Mouse (Mus musculus): ENCODE data around the gene Rab11fip4. TPM values are rescaled to one million over a fixed set of nuclear protein-coding genes. Genes with fewer than 3 reads are reported as not detected.

Gene Rab11fip4
- polyA plus RNA-seq, 2 experiments: 0.46 to 0.63 TPM

GRCm38 (mm10) chr11:79715316-79715715 lies 124.3 kb downstream of the Rab11fip4 start:
- H3K27me3 ChIP-seq (ENCODE audit: control insufficient read depth, insufficient read depth, low read length): peaks cover 38% of the 10 kb centered on the region
- H3K27ac ChIP-seq: no peak overlapping the region
- no peak overlapping the region for H3K4me3 ChIP-seq (ENCODE audit: insufficient read depth in 1 of 2, low read depth in 2 of 2, low read length in 2 of 2)
- 60% methylated on average over 8 of the region's 8 CpGs for WGBS (ENCODE audit: insufficient replicate concordance)
- no peak overlapping the region for H3K9ac ChIP-seq (replicated peaks)
- DNase-seq (ENCODE audit: low read depth in 3 of 3, low spot score in 3 of 3): no peak
- no peaks in the 10 kb centered on the region for H3K9me3 ChIP-seq (ENCODE audit: control insufficient read depth, low read length)
- TF ChIP-seq EP300 (IDR thresholded peaks at IDR 0.05; ENCODE audit: low read depth) (no peak), CTCF (IDR thresholded peaks at IDR 0.05; ENCODE audit: low read depth) (no peak)
- H3K4me1 ChIP-seq (replicated peaks; ENCODE audit: control insufficient read depth in 2 of 2, insufficient read depth in 2 of 2, low read length in 1 of 2): 0 out of 4 replicates have a peak, but pooled peaks cover 0 to 3% of the 10 kb centered on the region in 2 experiments
- no peak overlapping the region for H3K4me2 ChIP-seq (ENCODE audit: low read depth)
- ATAC-seq (ENCODE audit: insufficient read depth): no peak
- H3K36me3 ChIP-seq (replicated peaks; ENCODE audit: control insufficient read depth, insufficient read depth, low read depth): no peaks in the 10 kb centered on the region

GRCm38 (mm10) chr11:79715733-79716452 lies 124.9 kb downstream of the Rab11fip4 start:
- ATAC-seq (ENCODE audit: insufficient read depth): no peak
- no peak for TF ChIP-seq CTCF (IDR thresholded peaks at IDR 0.05; ENCODE audit: low read depth)
- no peak for TF ChIP-seq EP300 (IDR thresholded peaks at IDR 0.05; ENCODE audit: low read depth)
- Histone ChIP-seq H3K27ac (no peak overlapping the region), H3K9me3 (ENCODE audit: control insufficient read depth, low read length) (no peaks in the 10 kb centered on the region), H3K9ac (replicated peaks) (no peak overlapping the region), H3K4me2 (ENCODE audit: low read depth) (no peak overlapping the region), H3K4me1 (replicated peaks; ENCODE audit: control insufficient read depth in 2 of 2, insufficient read depth in 2 of 2, low read length in 1 of 2) (0 out of 4 replicates have a peak, but pooled peaks cover 0 to 3% of the 10 kb centered on the region in 2 experiments), H3K4me3 (ENCODE audit: insufficient read depth in 1 of 2, low read depth in 2 of 2, low read length in 2 of 2) (no peak overlapping the region), H3K27me3 (ENCODE audit: control insufficient read depth, insufficient read depth, low read length) (peaks cover 33% of the 10 kb centered on the region), H3K36me3 (replicated peaks; ENCODE audit: control insufficient read depth, insufficient read depth, low read depth) (no peaks in the 10 kb centered on the region)
- no peak for DNase-seq (ENCODE audit: low read depth in 3 of 3, low spot score in 3 of 3)
- 62% methylated on average over 6 of the region's 6 CpGs for WGBS (ENCODE audit: insufficient replicate concordance)

GRCm38 (mm10) chr11:79716453-79716749 lies 125.4 kb downstream of the Rab11fip4 start:
- WGBS (ENCODE audit: insufficient replicate concordance): 35% methylated on average over 2 of the region's 2 CpGs
- ATAC-seq (ENCODE audit: insufficient read depth) (no peak), DNase-seq (ENCODE audit: low read depth in 3 of 3, low spot score in 3 of 3) (no peak)
- Histone ChIP-seq H3K9me3 (ENCODE audit: control insufficient read depth, low read length) (no peaks in the 10 kb centered on the region), H3K4me3 (ENCODE audit: insufficient read depth in 1 of 2, low read depth in 2 of 2, low read length in 2 of 2) (no peak overlapping the region), H3K36me3 (replicated peaks; ENCODE audit: control insufficient read depth, insufficient read depth, low read depth) (no peaks in the 10 kb centered on the region), H3K4me2 (ENCODE audit: low read depth) (no peak overlapping the region), H3K27ac (no peak overlapping the region), H3K9ac (replicated peaks) (no peak overlapping the region), H3K4me1 (replicated peaks; ENCODE audit: control insufficient read depth in 2 of 2, insufficient read depth in 2 of 2, low read length in 1 of 2) (0 out of 4 replicates have a peak, but pooled peaks cover 0 to 3% of the 10 kb centered on the region in 2 experiments), H3K27me3 (ENCODE audit: control insufficient read depth, insufficient read depth, low read length) (peaks cover 28% of the 10 kb centered on the region)
- no peak for TF ChIP-seq CTCF (IDR thresholded peaks at IDR 0.05; ENCODE audit: low read depth)
- no peak for TF ChIP-seq EP300 (IDR thresholded peaks at IDR 0.05; ENCODE audit: low read depth)

GRCm38 (mm10) chr11:79717271-79717670 lies 126.3 kb downstream of the Rab11fip4 start:
- H3K4me1 ChIP-seq (replicated peaks; ENCODE audit: control insufficient read depth in 2 of 2, insufficient read depth in 2 of 2, low read length in 1 of 2): 0 out of 4 replicates have a peak, but pooled peaks cover 0 to 3% of the 10 kb centered on the region in 2 experiments
- DNase-seq (ENCODE audit: low read depth in 3 of 3, low spot score in 3 of 3) (no peak), ATAC-seq (ENCODE audit: insufficient read depth) (no peak)
- H3K4me2 ChIP-seq (ENCODE audit: low read depth): no peak overlapping the region
- H3K4me3 ChIP-seq (ENCODE audit: insufficient read depth in 1 of 2, low read depth in 2 of 2, low read length in 2 of 2): no peak overlapping the region
- H3K9ac ChIP-seq (replicated peaks): no peak overlapping the region
- H3K27ac ChIP-seq: no peak overlapping the region
- 46% methylated on average over 3 of the region's 3 CpGs for WGBS (ENCODE audit: insufficient replicate concordance)
- H3K9me3 ChIP-seq (ENCODE audit: control insufficient read depth, low read length): no peaks in the 10 kb centered on the region
- TF ChIP-seq CTCF (IDR thresholded peaks at IDR 0.05; ENCODE audit: low read depth): no peak
- no peak for TF ChIP-seq EP300 (IDR thresholded peaks at IDR 0.05; ENCODE audit: low read depth)
- peaks cover 19% of the 10 kb centered on the region for H3K27me3 ChIP-seq (ENCODE audit: control insufficient read depth, insufficient read depth, low read length)
- H3K36me3 ChIP-seq (replicated peaks; ENCODE audit: control insufficient read depth, insufficient read depth, low read depth): no peaks in the 10 kb centered on the region

- no peak for ATAC-seq (ENCODE audit: insufficient read depth)
Measured at GRCm38 (mm10) chr11:79717801-79718200, 126.8 kb downstream of the Rab11fip4 start.

More at GRCm38 (mm10) chr11:79717801-79718200, 126.8 kb downstream of the Rab11fip4 start:
- no peaks in the 10 kb centered on the region for H3K9me3 ChIP-seq (ENCODE audit: control insufficient read depth, low read length)
- peaks cover 14% of the 10 kb centered on the region for H3K27me3 ChIP-seq (ENCODE audit: control insufficient read depth, insufficient read depth, low read length)
- H3K27ac ChIP-seq: no peak overlapping the region
- DNase-seq (ENCODE audit: low read depth in 3 of 3, low spot score in 3 of 3): no peak
- WGBS (ENCODE audit: insufficient replicate concordance): 74% methylated on average over 7 of the region's 7 CpGs
- H3K36me3 ChIP-seq (replicated peaks; ENCODE audit: control insufficient read depth, insufficient read depth, low read depth): no peaks in the 10 kb centered on the region
- H3K4me1 ChIP-seq (replicated peaks; ENCODE audit: control insufficient read depth in 2 of 2, insufficient read depth in 2 of 2, low read length in 1 of 2): 0 out of 4 replicates have a peak, but pooled peaks cover 0 to 3% of the 10 kb centered on the region in 2 experiments
- TF ChIP-seq EP300 (IDR thresholded peaks at IDR 0.05; ENCODE audit: low read depth) (no peak), CTCF (IDR thresholded peaks at IDR 0.05; ENCODE audit: low read depth) (no peak)
- H3K9ac ChIP-seq (replicated peaks): no peak overlapping the region
- H3K4me2 ChIP-seq (ENCODE audit: low read depth): no peak overlapping the region
- no peak overlapping the region for H3K4me3 ChIP-seq (ENCODE audit: insufficient read depth in 1 of 2, low read depth in 2 of 2, low read length in 2 of 2)
